Mouse (Mus musculus) midbrain, embryonic 16.5 days (tissue): ENCODE results near the gene Strc. TPM values are rescaled to one million over a fixed set of nuclear protein-coding genes. Genes with fewer than 3 reads are reported as not detected.

Source experiments
- ATAC-seq: fragments of 200-750 bp; cut with Nextera tagmentation; 2 replicates; pipeline ENCODE4 v1.8.0; 2017; ENCODE audit warnings: moderate TSS enrichment
- H3K27ac ChIP-seq: fragments of 300-500 bp; sonication (generic); 2 replicates; pipeline ENCODE4 v1.5.1; 2014; ENCODE audit warnings: mild to moderate bottlenecking, low read length, mixed read lengths
- H3K27me3 ChIP-seq: fragments of 300-500 bp; sonication (generic); 2 replicates; pipeline ENCODE4 v1.6.1; 2014; ENCODE audit warnings: low read depth, low read length, mixed read lengths; ENCODE audit not compliant: control insufficient read depth, insufficient read depth
- H3K36me3 ChIP-seq: fragments of 300-500 bp; sonication (generic); 2 replicates; pipeline ENCODE4 v1.6.1; 2014; ENCODE audit warnings: mild to moderate bottlenecking, low read length, moderate library complexity, mixed read lengths; ENCODE audit not compliant: control insufficient read depth, insufficient read depth
- H3K4me1 ChIP-seq: fragments of 300-500 bp; sonication (generic); 2 replicates; pipeline ENCODE4 v1.6.1; 2014; ENCODE audit warnings: mild to moderate bottlenecking, low read length, mixed read lengths; ENCODE audit not compliant: control insufficient read depth, insufficient read depth
- H3K4me2 ChIP-seq: fragments of 300-500 bp; sonication (generic); 2 replicates; pipeline ENCODE4 v1.6.1; 2014; ENCODE audit warnings: mild to moderate bottlenecking, low read length, mixed read lengths
- H3K4me3 ChIP-seq: fragments of 300-500 bp; sonication (generic); 2 replicates; pipeline ENCODE4 v1.5.1; 2014; ENCODE audit warnings: low read depth, mild to moderate bottlenecking, low read length, moderate library complexity, mixed read lengths
- H3K9ac ChIP-seq: fragments of 300-500 bp; sonication (generic); 2 replicates; pipeline ENCODE4 v1.6.1; 2014; ENCODE audit warnings: low read depth, low read length, mixed read lengths
- H3K9me3 ChIP-seq: fragments of 300-500 bp; sonication (generic); replicated peaks from 2 replicates; pipeline ENCODE4 v1.6.1; 2014; ENCODE audit warnings: mild to moderate bottlenecking, low read length, mixed read lengths; ENCODE audit not compliant: control insufficient read depth, poor library complexity, severe bottlenecking
- WGBS: fragments of 180-500 bp; shearing (Covaris S2); extraction: QIAGEN DNeasy Blood & Tissue Kit; methylation state at CpG from one replicate; pipeline ENCODE4 v1.1.7; 2014; 5-methylcytosine and 5-hydroxymethylcytosine counted together
- polyA plus RNA-seq: library from polyadenylated mRNA; unstranded; fragments of >200 nt; fragmentation: Nextera tagmentation; extraction: Ambion mirVana; gene quantifications from 2 replicates; pipeline ENCODE4 v1.2.1, GENCODE M21; 2015

Strc gene
- polyA plus RNA-seq, 1 experiment from 2014 or later, result 0.03 TPM

DNA sequence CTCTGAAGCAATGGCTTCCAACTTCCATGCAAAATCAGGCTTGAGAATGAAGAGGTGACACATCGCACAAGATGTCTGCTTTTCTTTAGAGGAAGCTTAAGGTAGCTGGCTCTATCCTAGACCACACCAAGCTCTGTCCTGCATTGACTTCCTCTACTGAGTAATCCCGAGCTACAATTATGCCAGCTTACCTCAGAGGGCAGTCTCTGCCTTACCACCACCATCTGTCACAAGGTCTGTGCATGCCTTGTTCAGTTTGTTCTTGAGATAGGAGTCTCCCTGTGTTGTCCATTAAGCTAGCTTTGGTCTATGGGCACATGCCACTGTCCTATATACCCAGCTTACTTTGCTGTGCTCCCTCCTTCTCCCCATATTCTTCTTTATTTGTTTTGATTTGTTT lies 57.5 kb downstream of the Strc start:
- WGBS, result 93% methylated on average over 2 of the region's 2 CpGs
- no peaks in the 10 kb centered on the region for H3K9me3 ChIP-seq
- H3K36me3 ChIP-seq, result peaks cover 22% of the 10 kb centered on the region
- no peak overlapping the region for H3K27ac ChIP-seq
- no peaks in the 10 kb centered on the region for H3K27me3 ChIP-seq
- H3K9ac ChIP-seq, result no peak overlapping the region
- no peak for ATAC-seq
- H3K4me3 ChIP-seq, result no peak overlapping the region
- no peak overlapping the region for H3K4me2 ChIP-seq
- no peaks in the 10 kb centered on the region for H3K4me1 ChIP-seq

DNA sequence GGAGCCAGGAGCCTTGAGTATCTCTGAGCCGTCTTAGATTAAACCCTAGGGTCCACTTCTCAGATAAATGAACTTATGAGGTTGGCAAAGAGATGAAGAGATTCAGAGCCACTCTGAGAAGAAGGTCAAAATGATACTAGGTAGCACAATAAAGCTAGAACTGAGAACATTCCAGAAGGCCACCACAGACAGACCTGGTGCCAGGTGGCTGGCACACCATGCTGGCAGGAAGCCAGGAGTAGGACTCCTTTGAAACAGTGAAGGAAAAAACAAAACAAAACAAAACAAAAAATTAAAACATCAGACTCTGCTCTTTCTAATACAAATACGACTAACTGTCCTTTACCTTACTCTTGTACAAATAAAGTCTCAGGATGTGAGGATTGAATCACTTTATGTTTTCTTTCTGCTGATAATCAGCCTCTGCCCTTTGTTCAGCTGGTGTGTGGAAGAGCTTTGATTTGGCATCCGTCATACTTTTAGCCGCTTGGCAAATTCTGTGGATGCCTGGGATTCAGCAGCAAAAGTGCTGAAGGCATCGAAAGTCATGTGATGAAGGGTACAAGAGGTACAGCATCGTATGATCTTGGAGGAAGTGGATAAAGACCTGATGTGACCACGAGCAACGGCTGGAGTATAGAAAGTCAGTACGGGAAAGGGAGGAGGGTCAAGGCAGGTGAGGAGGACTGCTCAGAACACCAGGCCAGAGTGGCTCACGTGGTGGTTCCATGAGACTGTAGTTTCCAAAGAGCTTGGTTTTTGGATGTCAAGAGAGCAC lies 63.1 kb downstream of the Strc start:
- no peak overlapping the region for H3K4me2 ChIP-seq
- H3K36me3 ChIP-seq, result peaks cover 14% of the 10 kb centered on the region
- H3K9ac ChIP-seq, result no peak overlapping the region
- no peaks in the 10 kb centered on the region for H3K9me3 ChIP-seq
- no peaks in the 10 kb centered on the region for H3K27me3 ChIP-seq
- H3K4me1 ChIP-seq, result no peaks in the 10 kb centered on the region
- 82% methylated on average over 10 of the region's 10 CpGs for WGBS
- H3K4me3 ChIP-seq, result no peak overlapping the region
- no peak overlapping the region for H3K27ac ChIP-seq
- ATAC-seq, result no peak

DNA sequence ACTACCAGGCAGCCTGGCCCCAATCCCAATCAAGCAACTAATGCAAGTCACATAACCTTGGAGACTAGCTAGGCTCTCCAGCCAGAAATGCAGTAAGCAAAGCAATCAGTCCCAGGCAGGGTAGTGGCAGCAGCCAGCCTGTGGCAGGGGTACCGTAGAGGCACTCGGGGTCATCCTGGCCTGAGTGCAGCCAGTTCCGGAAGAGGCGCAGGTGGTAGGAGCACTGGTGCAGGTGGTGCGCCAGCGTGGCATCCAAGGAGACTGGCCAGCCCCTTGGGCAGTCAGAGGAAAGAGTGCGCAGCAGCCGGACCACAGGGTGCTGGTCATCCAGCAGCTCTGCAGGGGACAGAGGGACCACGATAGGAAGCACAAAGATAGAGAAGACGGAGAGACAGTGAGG lies 63.9 kb downstream of the Strc start:
- Histone ChIP-seq H3K9ac (no peak overlapping the region), H3K4me3 (no peak overlapping the region), H3K27me3 (no peaks in the 10 kb centered on the region), H3K4me1 (no peaks in the 10 kb centered on the region), H3K36me3 (peaks cover 15% of the 10 kb centered on the region), H3K4me2 (no peak overlapping the region), H3K9me3 (no peaks in the 10 kb centered on the region), H3K27ac (no peak overlapping the region)
- WGBS, result 88% methylated on average over 10 of the region's 10 CpGs
- no peak for ATAC-seq

DNA sequence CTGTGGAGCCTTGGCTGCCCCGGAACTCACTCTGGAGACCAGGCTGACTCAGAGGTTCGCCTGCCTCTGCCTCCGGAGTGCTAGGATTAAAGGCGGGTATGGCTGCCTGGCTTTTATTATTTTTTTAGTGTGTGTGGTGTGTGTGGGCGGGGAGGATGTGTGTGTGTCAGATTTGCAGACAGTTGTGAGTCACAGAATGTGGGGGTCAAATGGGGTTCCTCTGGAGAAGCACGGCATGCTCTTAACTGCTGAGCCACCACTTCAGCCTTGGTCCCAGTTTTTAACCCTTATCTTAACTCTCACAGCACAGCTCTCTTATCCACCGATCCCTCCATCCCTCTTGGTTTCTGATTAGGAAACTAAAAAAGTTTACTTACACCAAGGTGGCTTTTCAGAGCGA lies 70.7 kb downstream of the Strc start:
- 88% methylated on average over 8 of the region's 8 CpGs for WGBS
- no peaks in the 10 kb centered on the region for H3K9me3 ChIP-seq
- no peak for ATAC-seq
- no peak overlapping the region for H3K27ac ChIP-seq
- H3K36me3 ChIP-seq, result peaks cover 16% of the 10 kb centered on the region
- no peak overlapping the region for H3K9ac ChIP-seq
- no peak overlapping the region for H3K4me3 ChIP-seq
- no peak overlapping the region for H3K4me2 ChIP-seq
- no peaks in the 10 kb centered on the region for H3K27me3 ChIP-seq
- no peaks in the 10 kb centered on the region for H3K4me1 ChIP-seq

Other genes with a start within 250 kb of the Strc start
- 24.3 and 30.3 TPM in 2 replicates for gene Adal, start 246.7 kb downstream of the Strc start, polyA plus RNA-seq
- gene Lcmt2, start 246.5 kb downstream of the Strc start, polyA plus RNA-seq, result 20.3 and 20.4 TPM in 2 replicates
- gene Tubgcp4, start 216.5 kb downstream of the Strc start, polyA plus RNA-seq, result 50.4 and 53.9 TPM in 2 replicates
- 6.8 and 7.0 TPM in 2 replicates for gene Zscan29, start 216.0 kb downstream of the Strc start, polyA plus RNA-seq
- 170 and 193 TPM in 2 replicates for gene Trp53bp1, start 115.8 kb downstream of the Strc start, polyA plus RNA-seq
- gene Map1a, start 97.6 kb downstream of the Strc start, polyA plus RNA-seq, result 17.0 and 20.1 TPM in 2 replicates
- gene Ppip5k1, start 31.8 kb downstream of the Strc start, polyA plus RNA-seq, result 23.3 and 24.5 TPM in 2 replicates
- 79.9 and 108 TPM in 2 replicates for gene Ckmt1, start 29.5 kb downstream of the Strc start, polyA plus RNA-seq
- 377 and 397 TPM in 2 replicates for gene Pdia3, start 26.6 kb upstream of the Strc start, polyA plus RNA-seq
- gene Catsper2, start 26.6 kb upstream of the Strc start, polyA plus RNA-seq, result 4.1 and 6.0 TPM in 2 replicates
- gene Ell3, start 57.1 kb upstream of the Strc start, polyA plus RNA-seq, result 2.9 and 3.5 TPM in 2 replicates
- 247 and 265 TPM in 2 replicates for gene Serf2, start 62.0 kb upstream of the Strc start, polyA plus RNA-seq
- gene Hypk, start 66.1 kb upstream of the Strc start, polyA plus RNA-seq, result 103 and 110 TPM in 2 replicates
- gene Serinc4, start 69.6 kb upstream of the Strc start, polyA plus RNA-seq, result 1.6 and 1.7 TPM in 2 replicates
- gene Mfap1b, start 86.9 kb upstream of the Strc start, polyA plus RNA-seq, result 75.4 and 80.1 TPM in 2 replicates
- 29.7 and 32.2 TPM in 2 replicates for gene Mfap1a, start 119.5 kb upstream of the Strc start, polyA plus RNA-seq
- 3.2 and 4.1 TPM in 2 replicates for gene Wdr76, start 119.6 kb upstream of the Strc start, polyA plus RNA-seq